Mouse (Mus musculus): ENCODE measurements around the gene Slc39a9. TPM values are rescaled to one million over a fixed set of nuclear protein-coding genes. Genes with fewer than 3 reads are reported as not detected.

Gene Slc39a9
- total and polyA plus RNA-seq, 2 experiments from 2014 or later, result 11.4 to 15.6 TPM

- TF ChIP-seq EP300 (IDR thresholded peaks at IDR 0.05; ENCODE audit: low read depth) (no peak), CTCF (IDR thresholded peaks at IDR 0.05; ENCODE audit: low read depth) (no peak)
- 0% methylated on average over 1 of the region's 1 CpGs for WGBS
- ATAC-seq (ENCODE audit: insufficient read depth, low read depth), result no peak
Measured at GRCm38 (mm10) chr12:80728207-80728606, 84.5 kb downstream of the Slc39a9 start.

GRCm38 (mm10) chr12:80728814-80729213 lies 85.1 kb downstream of the Slc39a9 start:
- TF ChIP-seq EP300 (IDR thresholded peaks at IDR 0.05; ENCODE audit: low read depth) (no peak), CTCF (IDR thresholded peaks at IDR 0.05; ENCODE audit: low read depth) (peak; percentile 55)
- Histone ChIP-seq H3K27me3 (ENCODE audit: control insufficient read depth, insufficient read depth, low read length) (0 out of 2 replicates have a peak, but pooled peaks cover 9% of the 10 kb centered on the region), H3K4me3 (ENCODE audit: low read depth, low read length) (no peak overlapping the region), H3K4me1 (ENCODE audit: control insufficient read depth, insufficient read depth) (no peaks in the 10 kb centered on the region), H3K36me3 (replicated peaks; ENCODE audit: control insufficient read depth, insufficient read depth, low read length) (no peaks in the 10 kb centered on the region), H3K27ac (ENCODE audit: low read depth) (no peak overlapping the region), H3K9me3 (replicated peaks; ENCODE audit: control insufficient read depth, low read length) (no peaks in the 10 kb centered on the region), H3K9ac (replicated peaks; ENCODE audit: low read depth, low read length) (no peak overlapping the region), H3K4me2 (ENCODE audit: low read depth, low read length) (no peak overlapping the region)
- WGBS, result 38% methylated on average over 2 of the region's 2 CpGs
- ATAC-seq (ENCODE audit: insufficient read depth, low read depth) (no peak), DNase-seq (ENCODE audit: low spot score) (no peak)

More at GRCm38 (mm10) chr12:80728207-80728606, 84.5 kb downstream of the Slc39a9 start:
- no peak for DNase-seq (ENCODE audit: low spot score)
- Histone ChIP-seq H3K4me1 (ENCODE audit: control insufficient read depth, insufficient read depth) (no peaks in the 10 kb centered on the region), H3K9me3 (replicated peaks; ENCODE audit: control insufficient read depth, low read length) (no peaks in the 10 kb centered on the region), H3K27ac (ENCODE audit: low read depth) (no peak overlapping the region), H3K4me3 (ENCODE audit: low read depth, low read length) (no peak overlapping the region), H3K36me3 (replicated peaks; ENCODE audit: control insufficient read depth, insufficient read depth, low read length) (no peaks in the 10 kb centered on the region), H3K9ac (replicated peaks; ENCODE audit: low read depth, low read length) (no peak overlapping the region), H3K27me3 (ENCODE audit: control insufficient read depth, insufficient read depth, low read length) (0 out of 2 replicates have a peak, but pooled peaks cover 9% of the 10 kb centered on the region), H3K4me2 (ENCODE audit: low read depth, low read length) (no peak overlapping the region)

- Histone ChIP-seq H3K4me1 (ENCODE audit: control insufficient read depth, insufficient read depth) (no peaks in the 10 kb centered on the region), H3K4me2 (ENCODE audit: low read depth, low read length) (no peak overlapping the region), H3K9ac (replicated peaks; ENCODE audit: low read depth, low read length) (no peak overlapping the region), H3K36me3 (replicated peaks; ENCODE audit: control insufficient read depth, insufficient read depth, low read length) (no peaks in the 10 kb centered on the region), H3K9me3 (replicated peaks; ENCODE audit: control insufficient read depth, low read length) (no peaks in the 10 kb centered on the region), H3K27me3 (ENCODE audit: control insufficient read depth, insufficient read depth, low read length) (0 out of 2 replicates have a peak, but pooled peaks cover 9% of the 10 kb centered on the region), H3K4me3 (ENCODE audit: low read depth, low read length) (no peak overlapping the region), H3K27ac (ENCODE audit: low read depth) (no peak overlapping the region)
- 75% methylated on average over 12 of the region's 12 CpGs for WGBS
- ATAC-seq (ENCODE audit: insufficient read depth, low read depth) (no peak), DNase-seq (ENCODE audit: low spot score) (no peak)
- TF ChIP-seq EP300 (IDR thresholded peaks at IDR 0.05; ENCODE audit: low read depth) (no peak), CTCF (IDR thresholded peaks at IDR 0.05; ENCODE audit: low read depth) (no peak)
Measured at GRCm38 (mm10) chr12:80729758-80730530, 86.3 kb downstream of the Slc39a9 start.

GRCm38 (mm10) chr12:80730567-80730966 lies 86.9 kb downstream of the Slc39a9 start:
- ATAC-seq (ENCODE audit: insufficient read depth, low read depth), result peak; percentile 89
- no peak overlapping the region for H3K27ac ChIP-seq (ENCODE audit: low read depth)
- peak; percentile 81 for DNase-seq (ENCODE audit: low spot score)

More at GRCm38 (mm10) chr12:80730567-80730966, 86.9 kb downstream of the Slc39a9 start:
- H3K4me2 ChIP-seq (ENCODE audit: low read depth, low read length), result peak overlapping the region; percentile 43; the same call in 1 of the 2 replicates
- no peaks in the 10 kb centered on the region for H3K9me3 ChIP-seq (replicated peaks; ENCODE audit: control insufficient read depth, low read length)
- no peaks in the 10 kb centered on the region for H3K4me1 ChIP-seq (ENCODE audit: control insufficient read depth, insufficient read depth)
- H3K9ac ChIP-seq (replicated peaks; ENCODE audit: low read depth, low read length), result no peak overlapping the region
- WGBS, result 6% methylated on average over 9 of the region's 9 CpGs
- 0 out of 2 replicates have a peak, but pooled peaks cover 8% of the 10 kb centered on the region for H3K27me3 ChIP-seq (ENCODE audit: control insufficient read depth, insufficient read depth, low read length)
- H3K4me3 ChIP-seq (ENCODE audit: low read depth, low read length), result no peak overlapping the region
- no peak for TF ChIP-seq EP300 (IDR thresholded peaks at IDR 0.05; ENCODE audit: low read depth)
- TF ChIP-seq CTCF (IDR thresholded peaks at IDR 0.05; ENCODE audit: low read depth), result peak; percentile 87
- no peaks in the 10 kb centered on the region for H3K36me3 ChIP-seq (replicated peaks; ENCODE audit: control insufficient read depth, insufficient read depth, low read length)

Other genes starting within 250 kb of the Slc39a9 start
- 22.0 and 25.0 TPM in 2 replicates for gene Dcaf5, start 207.3 kb upstream of the Slc39a9 start, total RNA-seq (2014; rRNA removed; ENCODE audit: low replicate concordance)
- gene Dcaf5, start 207.3 kb upstream of the Slc39a9 start, polyA plus RNA-seq (2015; fragmentation: Nextera tagmentation; extraction: Ambion mirVana), result 7.1 and 7.9 TPM in 2 replicates
- 11.2 and 32.5 TPM in 2 replicates for gene Exd2, start 180.8 kb upstream of the Slc39a9 start, total RNA-seq (2014; rRNA removed; ENCODE audit: low replicate concordance)
- gene Exd2, start 180.8 kb upstream of the Slc39a9 start, polyA plus RNA-seq (2015; fragmentation: Nextera tagmentation; extraction: Ambion mirVana), result 6.8 and 7.7 TPM in 2 replicates
- 4.1 and 12.1 TPM in 2 replicates for gene Galnt16, start 125.6 kb upstream of the Slc39a9 start, total RNA-seq (2014; rRNA removed; ENCODE audit: low replicate concordance)
- gene Galnt16, start 125.6 kb upstream of the Slc39a9 start, polyA plus RNA-seq (2015; fragmentation: Nextera tagmentation; extraction: Ambion mirVana), result 3.5 and 3.9 TPM in 2 replicates
- 46.4 and 54.3 TPM in 2 replicates for gene Erh, start 458 bp downstream of the Slc39a9 start, total RNA-seq (2014; rRNA removed; ENCODE audit: low replicate concordance)
- gene Erh, start 458 bp downstream of the Slc39a9 start, polyA plus RNA-seq (2015; fragmentation: Nextera tagmentation; extraction: Ambion mirVana), result 107 and 128 TPM in 2 replicates
- 2.3 TPM in 1 of 2 replicates, not detected in the other for gene Plekhd1, start 48.7 kb downstream of the Slc39a9 start, total RNA-seq (2014; rRNA removed; ENCODE audit: low replicate concordance)
- gene Plekhd1, start 48.7 kb downstream of the Slc39a9 start, polyA plus RNA-seq (2015; fragmentation: Nextera tagmentation; extraction: Ambion mirVana), result 0.18 and 0.19 TPM in 2 replicates
- 0.31 TPM in 1 of 2 replicates, not detected in the other for gene Ccdc177, start 116.8 kb downstream of the Slc39a9 start, total RNA-seq (2014; rRNA removed; ENCODE audit: low replicate concordance)
- not detected in 2 replicates for gene Ccdc177, start 116.8 kb downstream of the Slc39a9 start, polyA plus RNA-seq (2015; fragmentation: Nextera tagmentation; extraction: Ambion mirVana)
- gene Susd6, start 146.6 kb downstream of the Slc39a9 start, total RNA-seq (2014; rRNA removed; ENCODE audit: low replicate concordance), result 50.2 and 50.6 TPM in 2 replicates
- 15.1 and 15.4 TPM in 2 replicates for gene Susd6, start 146.6 kb downstream of the Slc39a9 start, polyA plus RNA-seq (2015; fragmentation: Nextera tagmentation; extraction: Ambion mirVana)

Data from heart, postnatal 0 days (tissue).